Mouse (Mus musculus): ENCODE results near the gene Gm9837.

DNA sequence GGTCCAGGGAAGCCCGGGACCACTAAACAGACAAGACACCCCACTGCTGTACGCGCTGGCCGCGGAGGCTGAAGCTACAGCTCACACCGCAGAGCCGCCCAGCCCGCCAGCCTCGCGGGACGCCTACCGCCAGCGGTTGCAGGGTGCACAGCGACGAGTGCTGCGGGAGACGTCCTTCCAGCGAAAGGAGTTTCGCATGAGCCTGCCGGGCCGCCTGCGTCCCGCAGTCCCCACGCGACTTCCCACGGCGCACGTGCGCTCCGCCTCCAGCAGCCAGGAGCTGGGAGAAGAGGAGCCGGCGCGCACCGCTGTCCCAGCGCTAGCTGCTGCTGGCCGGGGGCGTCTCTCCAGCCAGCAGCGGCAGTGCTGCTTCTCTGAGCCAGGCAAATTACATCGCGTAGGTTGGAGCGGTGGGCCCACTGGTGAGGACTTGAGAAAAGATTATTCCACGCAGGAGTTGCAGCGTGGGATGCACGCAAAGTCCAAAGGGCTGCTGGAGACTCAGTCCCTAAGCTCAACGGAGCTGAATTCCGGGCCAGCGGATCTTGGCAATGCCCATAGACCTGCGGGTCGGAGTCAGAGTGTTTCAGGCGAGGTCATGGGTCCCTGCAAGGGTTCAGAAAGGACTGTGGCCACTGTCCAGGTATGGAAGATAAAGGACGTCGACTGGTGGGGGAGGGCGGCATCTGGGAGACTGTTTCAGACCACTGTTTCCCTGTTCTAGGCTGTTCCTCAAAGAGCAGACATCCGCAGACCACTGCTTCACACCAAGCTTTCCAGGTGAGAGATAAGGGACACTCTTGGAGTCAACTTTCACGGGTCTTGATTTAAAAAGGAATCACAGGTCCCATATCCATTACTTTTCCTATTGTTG, 6.5 kb downstream of the Gm9837 start:
- no peak for TF ChIP-seq POLR2A (IDR thresholded peaks at IDR 0.05; ENCODE audit: control insufficient read depth, extremely low read depth, insufficient read depth, low read length, poor library complexity)
- no peak for TF ChIP-seq CTCF (IDR thresholded peaks at IDR 0.05; ENCODE audit: borderline replicate concordance, control insufficient read depth, extremely low read depth, insufficient read depth, low read length, poor library complexity)
